Mouse (Mus musculus) kidney, adult 2 months (tissue): Measurements from ENCODE around the gene Krt16.

Experiments used
- CTCF ChIP-seq: fragments of 200-500 bp; conservative IDR thresholded peaks from 2 replicates; pipeline ENCODE4 v1.5.1; 2011; ENCODE audit warnings: low read depth, mild to moderate bottlenecking, control low read depth, low read length, moderate library complexity, mixed read lengths; ENCODE audit not compliant: insufficient read depth, insufficient read length
- POLR2A ChIP-seq: fragments of 200-500 bp; IDR thresholded peaks from one replicate; pipeline ENCODE4 v1.6.1; 2011; ENCODE audit warnings: low read depth, low read length, control low read depth

- TF ChIP-seq CTCF (no peak), POLR2A (no peak)
Measured at GRCm38 (mm10) chr11:100292884-100293283, 44.2 kb upstream of the Krt16 start.
